8 mouse cellular contexts compared by ENCODE assay signal in the genomic region with DNA sequence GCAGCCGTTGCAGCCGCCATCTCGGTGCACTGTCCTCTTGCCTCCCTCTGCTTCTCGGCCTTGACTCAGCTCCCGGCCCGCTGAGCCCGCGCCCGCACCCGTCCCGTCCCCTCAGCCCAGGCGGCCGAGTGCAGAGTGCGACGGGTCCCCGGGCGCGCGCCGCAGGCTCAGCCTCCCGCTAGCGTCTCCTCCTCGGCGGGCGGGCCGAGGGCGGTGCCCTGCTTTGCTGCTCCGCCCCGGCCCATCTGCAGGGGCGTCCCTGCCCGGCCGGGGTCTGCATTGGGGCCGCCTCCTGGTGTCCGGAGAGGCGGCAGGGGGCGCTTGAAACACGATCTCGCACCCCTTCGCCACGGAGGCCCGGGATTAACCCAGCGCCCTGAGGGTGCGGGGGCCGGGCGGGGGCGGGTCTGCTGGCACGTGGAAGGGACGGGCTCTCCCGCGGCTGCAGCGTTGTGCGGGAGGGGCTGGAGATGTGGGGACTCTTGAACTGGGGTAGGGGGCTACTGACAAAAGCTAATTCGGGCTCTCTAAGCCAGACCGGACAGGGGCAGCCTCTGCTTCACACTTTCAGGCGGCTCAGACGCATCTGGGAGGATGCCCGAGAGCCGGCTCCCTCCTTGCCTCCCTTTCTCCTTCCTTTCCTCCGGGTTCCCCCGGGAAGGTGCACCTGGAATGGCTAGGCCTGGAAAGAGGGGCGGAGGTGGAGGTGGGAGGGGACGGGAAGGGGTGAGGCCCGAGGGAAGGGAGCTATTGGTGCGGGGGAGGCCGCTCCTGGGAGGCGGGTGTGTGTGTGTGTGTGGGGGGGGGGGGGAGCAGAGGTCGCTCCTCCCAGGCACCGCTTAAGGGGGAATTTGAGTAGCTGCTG. TPM values are rescaled to one million over a fixed set of nuclear protein-coding genes. Genes with fewer than 3 reads are reported as not detected.
A peak's percentile ranks its signal among the peaks of the same experiment; 100 is the strongest.
DNase-seq lines count a peak whose midpoint lies in the region; ATAC-seq lines count a peak whose summit lies in the region.

No protein-coding gene starts in this region.

- H3K4me3 ChIP-seq in hindbrain, embryonic 12.5 days, result peak overlapping the region; percentile 67

- H3K36me3 ChIP-seq in hindbrain, embryonic 12.5 days, result peaks cover 17% of the 10 kb centered on the region

- peaks cover 46% of the 10 kb centered on the region for H3K4me1 ChIP-seq in hindbrain, embryonic 12.5 days

- peak; percentile 90 for DNase-seq in Muller cell, postnatal 12 days (ENCODE audit: inconsistent ontology term)
- peak; percentile 85 for DNase-seq in cerebellum, adult 9-11 months
- peak; percentile 72 to 84 for DNase-seq in frontal cortex, postnatal 10 days (ENCODE audit: low spot score in 2 of 2)
- DNase-seq in layer of hippocampus, postnatal 36 days, result peak; percentile 83 to 87
- peak; percentile 70 for DNase-seq in lung, postnatal 25 days (ENCODE audit: low spot score)
- peak; percentile 55 for DNase-seq in retina, postnatal 7 days (ENCODE audit: low read depth, low spot score)
- peak; percentile 76 for DNase-seq in urinary bladder, adult 2 months (ENCODE audit: low spot score)

- peak overlapping the region; percentile 89 for H3K4me2 ChIP-seq in hindbrain, embryonic 12.5 days (replicated peaks)

- H3K27ac ChIP-seq in hindbrain, embryonic 12.5 days, result peak overlapping the region; percentile 93

- ATAC-seq in hindbrain, embryonic 12.5 days (ENCODE audit: low FRiP score), result peak; percentile 88

- no peaks in the 10 kb centered on the region for H3K27me3 ChIP-seq in hindbrain, embryonic 12.5 days

- peak overlapping the region; percentile 83 for H3K9ac ChIP-seq in hindbrain, embryonic 12.5 days

- WGBS in hindbrain, embryonic 12.5 days, result under 1% methylated on average over 58 of the region's 68 CpGs

- no peaks in the 10 kb centered on the region for H3K9me3 ChIP-seq in hindbrain, embryonic 12.5 days (replicated peaks)

RNA-seq across cellular contexts. Expression of a gene that starts 1.3 kb away (rescaled TPM):
- 68.6 and 80.7 TPM in 2 replicates for polyA plus RNA-seq in hindbrain, embryonic 12.5 days (2016; fragmentation: Nextera tagmentation; extraction: Ambion mirVana)
- 10 to 100 TPM; 24.8 to 24.9 TPM for total RNA-seq in layer of hippocampus, postnatal 36 days (2021)
- 36.3 and 40.9 TPM in 2 replicates for polyA plus RNA-seq in urinary bladder, adult 2 months (2012; rRNA removed)

RNA-seq across cellular contexts. Expression of a gene that starts 1.3 kb away (rescaled TPM):
- 40.0 and 40.5 TPM in 2 replicates for polyA plus RNA-seq in hindbrain, embryonic 12.5 days (2016; fragmentation: Nextera tagmentation; extraction: Ambion mirVana)
- 10 to 100 TPM; 66.0 to 71.3 TPM for total RNA-seq in layer of hippocampus, postnatal 36 days (2021)
- 12.8 and 14.0 TPM in 2 replicates for polyA plus RNA-seq in urinary bladder, adult 2 months (2012; rRNA removed)

RNA-seq across cellular contexts. Expression of a gene that starts 16.7 kb away (rescaled TPM):
- polyA plus RNA-seq in hindbrain, embryonic 12.5 days (2016; fragmentation: Nextera tagmentation; extraction: Ambion mirVana), result 6.0 and 6.4 TPM in 2 replicates
- total RNA-seq in layer of hippocampus, postnatal 36 days (2021), result 10 to 100 TPM; 86.1 to 88.4 TPM
- 18.1 and 18.5 TPM in 2 replicates for polyA plus RNA-seq in urinary bladder, adult 2 months (2012; rRNA removed)

RNA-seq across cellular contexts. Expression of a gene that starts 18.1 kb away (rescaled TPM):
- polyA plus RNA-seq in hindbrain, embryonic 12.5 days (2016; fragmentation: Nextera tagmentation; extraction: Ambion mirVana), result 0.96 and 0.98 TPM in 2 replicates
- 10 to 100 TPM; 14.1 to 15.8 TPM for total RNA-seq in layer of hippocampus, postnatal 36 days (2021)
- polyA plus RNA-seq in urinary bladder, adult 2 months (2012; rRNA removed), result 3.0 and 3.4 TPM in 2 replicates

RNA-seq across cellular contexts. Expression of a gene that starts 23.2 kb away (rescaled TPM):
- polyA plus RNA-seq in hindbrain, embryonic 12.5 days (2016; fragmentation: Nextera tagmentation; extraction: Ambion mirVana), result 19.4 and 19.8 TPM in 2 replicates
- total RNA-seq in layer of hippocampus, postnatal 36 days (2021), result 100 to 1,000 TPM; 415 to 465 TPM
- polyA plus RNA-seq in urinary bladder, adult 2 months (2012; rRNA removed), result 14.4 and 18.1 TPM in 2 replicates

Comparison
In these comparisons a context has a peak if more than half of its experiments do, and no peak if none do; other contexts are left out.
1. Peak in every context shown above with its lines: DNase-seq, ATAC-seq, H3K4me3 ChIP-seq and H3K27ac ChIP-seq.